Mouse (Mus musculus) MEL (cell line): ENCODE results near the gene Phf21b.
A peak's percentile ranks its signal among the peaks of the same experiment; 100 is the strongest.

Source experiments
- CTCF ChIP-seq, 3 experiments: IDR thresholded peaks in 2 of 3; conservative IDR thresholded peaks in 1 of 3; 2 replicates each; pipeline ENCODE4 v1.5.1; 2011 to 2012; ENCODE audit warnings: low read length in 3 of 3, low read depth in 2 of 3, mild to moderate bottlenecking in 2 of 3, improper control_type of control experiment in 1 of 3, inconsistent platforms in 1 of 3, mixed read lengths in 1 of 3, moderate library complexity in 1 of 3; ENCODE audit not compliant: control insufficient read depth in 1 of 3, insufficient read depth in 1 of 3, poor library complexity in 1 of 3, severe bottlenecking in 1 of 3
- EP300 ChIP-seq, 2 experiments: IDR thresholded peaks; 2 replicates each; pipeline ENCODE4 v1.6.1; 2011; ENCODE audit warnings: improper control_type of control experiment in 2 of 2, low read length in 2 of 2, low read depth in 1 of 2, mild to moderate bottlenecking in 1 of 2
- POLR2A ChIP-seq, 2 experiments: IDR thresholded peaks; 2 replicates each; pipeline ENCODE4 v1.6.1; 2011 to 2012; ENCODE audit warnings: low read length in 2 of 2, mild to moderate bottlenecking in 2 of 2, control low read depth in 1 of 2, improper control_type of control experiment in 1 of 2, low read depth in 1 of 2, moderate library complexity in 1 of 2; ENCODE audit not compliant: control insufficient read depth in 1 of 2, insufficient read depth in 1 of 2, poor library complexity in 1 of 2
- SIN3A ChIP-seq: IDR thresholded peaks from 2 replicates; pipeline ENCODE4 v1.6.1; 2012; ENCODE audit warnings: low read length, improper control_type of control experiment, inconsistent platforms
- ZKSCAN1 ChIP-seq: IDR thresholded peaks from 2 replicates; pipeline ENCODE4 v1.6.1; 2012; ENCODE audit warnings: low read depth, mild to moderate bottlenecking, inconsistent platforms, low read length, improper control_type of control experiment, moderate library complexity

GRCm38 (mm10) chr15:84772191-84773111 is 83.4 kb downstream of the Phf21b start:
- no peak for TF ChIP-seq SIN3A
- TF ChIP-seq CTCF (IDR thresholded peaks at IDR 0.05 in 2 of 3, conservative IDR thresholded peaks at IDR 0.05 in 1 of 3; ENCODE audit: control insufficient read depth in 1 of 3, insufficient read depth in 1 of 3, low read depth in 2 of 3, low read length in 3 of 3, poor library complexity in 1 of 3, severe bottlenecking in 1 of 3): peak; percentile 39 to 59 (median 44); a peak in 5 of 6 replicates
- TF ChIP-seq ZKSCAN1: no peak
- no peak for TF ChIP-seq EP300 (IDR thresholded peaks at IDR 0.05; ENCODE audit: low read depth in 1 of 2, low read length in 2 of 2)
- TF ChIP-seq POLR2A (IDR thresholded peaks at IDR 0.05; ENCODE audit: control insufficient read depth in 1 of 2, insufficient read depth in 1 of 2, low read depth in 1 of 2, low read length in 2 of 2, poor library complexity in 1 of 2): no peak
